Mouse (Mus musculus) testis, postnatal 14 days (tissue): Measurements from ENCODE around the gene Mylk.
A peak's percentile ranks its signal among the peaks of the same experiment; 100 is the strongest.

ENCODE experiments used
- DNase-seq: peaks from one replicate; pipeline ENCODE4 v3.0.0; 2021; ENCODE audit warnings: low spot score

The Mylk gene

GRCm38 (mm10) chr16:34941915-34942314 lies 196.9 kb downstream of the Mylk start:
- DNase-seq: no peak

GRCm38 (mm10) chr16:34946301-34946700 lies 201.3 kb downstream of the Mylk start:
- no peak for DNase-seq

- DNase-seq: no peak
These were observed 205.9 kb downstream of the Mylk start for GRCm38 (mm10) chr16:34950935-34951334.

- no peak for DNase-seq
These were observed 207.2 kb downstream of the Mylk start for GRCm38 (mm10) chr16:34952254-34952653.

- DNase-seq: no peak
These were observed 207.8 kb downstream of the Mylk start for GRCm38 (mm10) chr16:34952798-34953197.

- DNase-seq: no peak
These were observed 208.5 kb downstream of the Mylk start for GRCm38 (mm10) chr16:34953501-34953900.

GRCm38 (mm10) chr16:34957487-34958230 lies 212.6 kb downstream of the Mylk start:
- no peak for DNase-seq

- DNase-seq: peak; percentile 79
These were observed 213.7 kb downstream of the Mylk start for GRCm38 (mm10) chr16:34958667-34959066.

- DNase-seq: no peak
These were observed 214.3 kb downstream of the Mylk start for GRCm38 (mm10) chr16:34959261-34959660.

- no peak for DNase-seq
These were observed 215.2 kb downstream of the Mylk start for GRCm38 (mm10) chr16:34960243-34960642.

- no peak for DNase-seq
These were observed 216.0 kb downstream of the Mylk start for GRCm38 (mm10) chr16:34960866-34961582.

- DNase-seq: peak; percentile 54
These were observed 217.3 kb downstream of the Mylk start for GRCm38 (mm10) chr16:34962322-34962721.

- DNase-seq: no peak
These were observed 218.0 kb downstream of the Mylk start for GRCm38 (mm10) chr16:34963008-34963407.

- no peak for DNase-seq
These were observed 221.6 kb downstream of the Mylk start for GRCm38 (mm10) chr16:34966620-34967081.

GRCm38 (mm10) chr16:34967120-34967800 lies 222.2 kb downstream of the Mylk start:
- DNase-seq: peak; percentile 71

- DNase-seq: no peak
These were observed 223.2 kb downstream of the Mylk start for GRCm38 (mm10) chr16:34968181-34968580.

- DNase-seq: no peak
These were observed 227.5 kb downstream of the Mylk start for GRCm38 (mm10) chr16:34972471-34972870.

- no peak for DNase-seq
These were observed 230.5 kb downstream of the Mylk start for GRCm38 (mm10) chr16:34975544-34975943.

- DNase-seq: no peak
These were observed 231.6 kb downstream of the Mylk start for GRCm38 (mm10) chr16:34976630-34977029.

GRCm38 (mm10) chr16:34978018-34978417 lies 233.0 kb downstream of the Mylk start:
- peak; percentile 71 for DNase-seq

GRCm38 (mm10) chr16:34981009-34981408 lies 236.0 kb downstream of the Mylk start:
- no peak for DNase-seq

- DNase-seq: no peak
These were observed 239.4 kb downstream of the Mylk start for GRCm38 (mm10) chr16:34984203-34985030.
